Mouse (Mus musculus) heart, adult 2 months (tissue): ENCODE measurements at regions not wholly inside any gene's neighbourhood (a gene's known extent, or its start where the extent isn't known, plus 50 kb on each side); places are given as distances from the start of the nearest gene placed in this dataset.

Experiments
- DNase-seq, 2 experiments: peaks; one replicate each; pipeline ENCODE4 v3.0.0; 2021
- H3K27ac ChIP-seq: fragments of 200-600 bp; 2 replicates; pipeline ENCODE4 v1.8.1; 2022
- H3K27me3 ChIP-seq: fragments of 200-500 bp; 2 replicates; pipeline ENCODE4 v1.6.1; 2012; ENCODE audit warnings: mild to moderate bottlenecking, low read length, inconsistent platforms, mixed read lengths; ENCODE audit not compliant: control insufficient read depth, insufficient read depth
- H3K36me3 ChIP-seq: fragments of 200-500 bp; 2 replicates; pipeline ENCODE4 v1.6.1; 2012; ENCODE audit warnings: low read length, inconsistent platforms; ENCODE audit not compliant: control insufficient read depth, insufficient read depth
- H3K4me1 ChIP-seq: fragments of 200-500 bp; 2 replicates; pipeline ENCODE4 v1.6.1; 2011; ENCODE audit warnings: low read length; ENCODE audit not compliant: control insufficient read depth, insufficient read depth
- H3K4me3 ChIP-seq: fragments of 200-600 bp; 2 replicates; pipeline ENCODE4 v1.8.1; 2022
- H3K79me2 ChIP-seq: fragments of 200-500 bp; replicated peaks from 2 replicates; pipeline ENCODE4 v1.6.1; 2012; ENCODE audit warnings: mild to moderate bottlenecking, inconsistent platforms, low read length, moderate library complexity, mixed read lengths; ENCODE audit not compliant: control insufficient read depth, insufficient read depth
- H3K9ac ChIP-seq: fragments of 200-500 bp; 2 replicates; pipeline ENCODE4 v1.6.1; 2012; ENCODE audit warnings: low read depth, mild to moderate bottlenecking, control low read depth, inconsistent platforms, low read length, mixed read lengths
- CTCF ChIP-seq: fragments of 200-600 bp; IDR thresholded peaks from 2 replicates; pipeline ENCODE4 v1.8.1; 2022; ENCODE audit warnings: antibody characterized with exemption, mild to moderate bottlenecking, moderate library complexity
- EP300 ChIP-seq: fragments of 200-500 bp; IDR thresholded peaks from 2 replicates; pipeline ENCODE4 v1.6.1; 2011; ENCODE audit warnings: low read depth, low read length, control low read depth; ENCODE audit not compliant: insufficient read depth
- POLR2A ChIP-seq: fragments of 200-500 bp; IDR thresholded peaks from 2 replicates; pipeline ENCODE4 v1.6.1; 2011; ENCODE audit warnings: mild to moderate bottlenecking, low read depth, low read length, control low read depth; ENCODE audit not compliant: insufficient read depth
- WGBS: fragments of 180-500 bp; shearing (Covaris S2); methylation state at CpG from one replicate; pipeline ENCODE4 v1.1.7; 2018; 5-methylcytosine and 5-hydroxymethylcytosine counted together
- intact Hi-C: fragments of 180-260 bp; cut with DNase I; formaldehyde crosslinking; loops from one replicate; pipeline ENCODE4 v1.15.1; 2025

GRCm38 (mm10) chr3:70190741-70191140 lies 183.3 kb downstream of the Otol1 start:
- intact Hi-C loops = no loop called here
- H3K36me3 ChIP-seq = no peaks in the 10 kb centered on the region
- TF ChIP-seq EP300 (no peak), POLR2A (no peak), CTCF (no peak)
- DNase-seq = no peak
- H3K27ac ChIP-seq = no peak overlapping the region
- H3K9ac ChIP-seq = no peak overlapping the region
- no peak overlapping the region for H3K4me3 ChIP-seq
- H3K79me2 ChIP-seq = no peaks in the 10 kb centered on the region
- H3K4me1 ChIP-seq = no peaks in the 10 kb centered on the region
- no peaks in the 10 kb centered on the region for H3K27me3 ChIP-seq

DNA sequence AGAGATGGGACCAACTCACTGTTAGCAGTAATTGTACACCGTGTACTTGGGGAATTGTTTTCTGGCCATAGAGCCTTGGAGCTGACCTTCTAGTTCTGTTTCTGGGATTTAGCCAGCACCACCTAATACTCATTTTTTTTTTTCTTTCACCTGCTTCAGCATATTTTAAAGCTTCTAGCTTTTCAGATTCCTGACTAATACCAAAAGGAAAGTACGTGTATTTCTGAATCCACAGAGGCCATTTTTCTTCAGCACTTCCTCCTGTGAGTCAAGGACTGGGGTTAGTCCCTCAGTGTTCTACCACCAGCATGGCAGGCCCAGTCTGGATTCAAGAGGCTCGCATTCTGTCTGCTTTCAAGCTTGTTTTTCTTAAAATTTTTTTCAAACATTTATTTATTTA lies 189.3 kb downstream of the Otol1 start:
- Histone ChIP-seq H3K27ac (no peak overlapping the region), H3K27me3 (no peaks in the 10 kb centered on the region), H3K79me2 (no peaks in the 10 kb centered on the region), H3K4me3 (no peak overlapping the region), H3K4me1 (no peaks in the 10 kb centered on the region), H3K36me3 (no peaks in the 10 kb centered on the region), H3K9ac (no peak overlapping the region)
- intact Hi-C loops = no loop called here
- WGBS = 70% methylated on average over 3 of the region's 3 CpGs
- DNase-seq = no peak
- TF ChIP-seq EP300 (no peak), CTCF (no peak), POLR2A (no peak)

- Histone ChIP-seq H3K9ac (no peak overlapping the region), H3K36me3 (no peaks in the 10 kb centered on the region), H3K4me3 (no peak overlapping the region), H3K4me1 (no peaks in the 10 kb centered on the region), H3K27ac (no peak overlapping the region), H3K27me3 (no peaks in the 10 kb centered on the region), H3K79me2 (no peaks in the 10 kb centered on the region)
- TF ChIP-seq POLR2A (no peak), EP300 (no peak), CTCF (no peak)
- intact Hi-C loops = no loop called here
- no peak for DNase-seq
- 84% methylated on average over 3 of the region's 3 CpGs for WGBS
Observed at GRCm38 (mm10) chr3:70198890-70199289, 191.5 kb downstream of the Otol1 start.

- TF ChIP-seq POLR2A = no peak
- TF ChIP-seq CTCF = no peak
- TF ChIP-seq EP300 = no peak
- Histone ChIP-seq H3K27ac (no peak overlapping the region), H3K4me3 (no peak overlapping the region), H3K9ac (no peak overlapping the region), H3K79me2 (no peaks in the 10 kb centered on the region), H3K27me3 (no peaks in the 10 kb centered on the region), H3K4me1 (no peaks in the 10 kb centered on the region), H3K36me3 (no peaks in the 10 kb centered on the region)
- intact Hi-C loops = no loop called here
- 65% methylated on average over 3 of the region's 3 CpGs for WGBS
- no peak for DNase-seq
Observed at GRCm38 (mm10) chr3:70201334-70201943, 194.0 kb downstream of the Otol1 start.

DNA sequence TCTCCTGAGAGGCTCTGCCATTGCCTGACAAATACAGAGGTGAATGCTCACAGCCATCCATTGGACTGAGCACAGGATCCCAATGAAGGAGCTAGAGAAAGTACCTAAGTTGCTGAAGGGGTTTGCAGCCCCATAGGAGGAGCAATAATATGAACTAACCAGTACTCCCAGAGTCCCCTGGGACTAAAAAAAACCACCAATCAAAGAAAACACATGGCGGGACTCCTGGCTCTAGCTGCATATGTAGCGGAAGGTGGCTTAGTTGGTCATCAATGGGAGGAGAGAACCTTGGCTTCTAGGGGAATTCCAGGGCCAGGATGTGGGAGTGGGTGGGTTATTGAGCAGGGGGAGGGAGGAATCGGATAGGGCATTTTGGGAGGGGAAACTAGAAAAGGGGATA lies 207.8 kb downstream of the Otol1 start:
- no peak for DNase-seq
- H3K27ac ChIP-seq = no peak overlapping the region
- WGBS = 67% methylated on average over 3 of the region's 3 CpGs
- no peaks in the 10 kb centered on the region for H3K36me3 ChIP-seq
- no peak overlapping the region for H3K4me3 ChIP-seq
- no peaks in the 10 kb centered on the region for H3K4me1 ChIP-seq
- no peaks in the 10 kb centered on the region for H3K79me2 ChIP-seq
- no peaks in the 10 kb centered on the region for H3K27me3 ChIP-seq
- no peak for TF ChIP-seq EP300
- TF ChIP-seq POLR2A = no peak
- no peak for TF ChIP-seq CTCF
- intact Hi-C loops = no loop called here
- H3K9ac ChIP-seq = no peak overlapping the region

DNA sequence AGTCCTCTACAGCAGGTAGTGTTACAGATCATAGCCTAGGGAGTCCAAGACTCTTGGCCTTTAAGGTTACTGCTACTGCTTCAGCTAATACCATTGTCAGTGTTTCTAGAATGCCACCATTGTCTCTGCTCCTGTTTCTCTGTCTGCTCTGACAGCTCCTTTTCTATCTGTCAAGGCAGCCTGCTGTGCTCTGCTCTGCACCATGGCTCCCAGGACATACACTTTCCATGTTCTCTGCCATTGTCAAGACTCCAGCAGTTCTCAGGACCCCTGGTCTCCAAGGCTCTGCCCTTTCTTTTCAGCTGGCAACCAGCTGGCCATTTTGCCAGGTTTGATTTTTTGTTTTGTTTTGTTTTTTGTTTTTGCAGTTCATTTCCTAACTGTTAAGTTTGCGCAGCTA lies 208.7 kb downstream of the Otol1 start:
- no peak overlapping the region for H3K27ac ChIP-seq
- no peak for DNase-seq
- intact Hi-C loops = no loop called here
- no peaks in the 10 kb centered on the region for H3K79me2 ChIP-seq
- TF ChIP-seq CTCF (no peak), POLR2A (no peak), EP300 (no peak)
- H3K9ac ChIP-seq = no peak overlapping the region
- 92% methylated on average over 1 of the region's 1 CpGs for WGBS
- no peaks in the 10 kb centered on the region for H3K4me1 ChIP-seq
- no peaks in the 10 kb centered on the region for H3K36me3 ChIP-seq
- no peaks in the 10 kb centered on the region for H3K27me3 ChIP-seq
- H3K4me3 ChIP-seq = no peak overlapping the region
